Mouse (Mus musculus): ENCODE results near the gene Kcnk2. TPM values are rescaled to one million over a fixed set of nuclear protein-coding genes. Genes with fewer than 3 reads are reported as not detected.

Gene Kcnk2
- 22.6 and 25.3 TPM in 2 replicates for polyA plus RNA-seq (2015; fragmentation: Nextera tagmentation; extraction: Ambion mirVana)

- 45% methylated on average over 14 of the region's 14 CpGs for WGBS
- no peak within 1 kb of the TSS for H3K4me2 ChIP-seq
- H3K36me3 ChIP-seq (replicated peaks): no peaks in the 10 kb centered on the region
- H3K9ac ChIP-seq: no peak within 1 kb of the TSS
- H3K27ac ChIP-seq: no peak within 1 kb of the TSS
- peaks cover 3% of the 10 kb centered on the region; the same call in 1 of the 2 replicates for H3K4me1 ChIP-seq
- no peak for ATAC-seq (replicated peaks)
- H3K27me3 ChIP-seq (replicated peaks): no peaks in the 10 kb centered on the region
- H3K4me3 ChIP-seq: no peak within 1 kb of the TSS
- H3K9me3 ChIP-seq: no peaks in the 10 kb centered on the region
Measured at GRCm38 (mm10) chr1:189402223-189402943, at the start of gene Kcnk2. TSS of gene Kcnk2 (minus strand) at chr1:189402273.

- 74% methylated on average over 9 of the region's 9 CpGs for WGBS
- no peak overlapping the region for H3K27ac ChIP-seq
Measured at GRCm38 (mm10) chr1:189440741-189441140, 38.7 kb upstream of the Kcnk2 start.

GRCm38 (mm10) chr1:189437126-189437525 is 35.1 kb upstream of the Kcnk2 start:
- no peaks in the 10 kb centered on the region for H3K9me3 ChIP-seq
- 46% methylated on average over 5 of the region's 5 CpGs for WGBS
- no peak for ATAC-seq (replicated peaks)
- no peaks in the 10 kb centered on the region for H3K4me1 ChIP-seq
- no peak overlapping the region for H3K27ac ChIP-seq
- no peak overlapping the region for H3K4me3 ChIP-seq
- H3K4me2 ChIP-seq: no peak overlapping the region
- no peaks in the 10 kb centered on the region for H3K36me3 ChIP-seq (replicated peaks)
- H3K27me3 ChIP-seq (replicated peaks): no peaks in the 10 kb centered on the region
- H3K9ac ChIP-seq: no peak overlapping the region

More at GRCm38 (mm10) chr1:189440741-189441140, 38.7 kb upstream of the Kcnk2 start:
- H3K9me3 ChIP-seq: no peaks in the 10 kb centered on the region
- H3K27me3 ChIP-seq (replicated peaks): no peaks in the 10 kb centered on the region
- no peak overlapping the region for H3K4me3 ChIP-seq
- H3K4me1 ChIP-seq: no peaks in the 10 kb centered on the region
- no peak overlapping the region for H3K4me2 ChIP-seq
- ATAC-seq (replicated peaks): no peak
- H3K36me3 ChIP-seq (replicated peaks): no peaks in the 10 kb centered on the region
- no peak overlapping the region for H3K9ac ChIP-seq

- no peaks in the 10 kb centered on the region for H3K27me3 ChIP-seq (replicated peaks)
- H3K4me2 ChIP-seq: no peak overlapping the region
- H3K4me3 ChIP-seq: no peak overlapping the region
- ATAC-seq (replicated peaks): no peak
- peaks cover 13% of the 10 kb centered on the region for H3K4me1 ChIP-seq
- H3K9ac ChIP-seq: no peak overlapping the region
- no peaks in the 10 kb centered on the region for H3K36me3 ChIP-seq (replicated peaks)
- 66% methylated on average over 10 of the region's 10 CpGs for WGBS
- H3K9me3 ChIP-seq: no peaks in the 10 kb centered on the region
- H3K27ac ChIP-seq: no peak overlapping the region
Measured at GRCm38 (mm10) chr1:189435452-189435851, 33.4 kb upstream of the Kcnk2 start.

GRCm38 (mm10) chr1:189431479-189431878 is 29.4 kb upstream of the Kcnk2 start:
- H3K4me3 ChIP-seq: no peak overlapping the region
- peaks cover 17% of the 10 kb centered on the region for H3K4me1 ChIP-seq
- no peak overlapping the region for H3K27ac ChIP-seq
- no peak overlapping the region for H3K9ac ChIP-seq
- H3K36me3 ChIP-seq (replicated peaks): no peaks in the 10 kb centered on the region
- H3K4me2 ChIP-seq: no peak overlapping the region
- 9% methylated on average over 5 of the region's 5 CpGs for WGBS
- no peaks in the 10 kb centered on the region for H3K27me3 ChIP-seq (replicated peaks)
- no peak for ATAC-seq (replicated peaks)
- no peaks in the 10 kb centered on the region for H3K9me3 ChIP-seq

- Histone ChIP-seq H3K9me3 (no peaks in the 10 kb centered on the region), H3K4me2 (no peak overlapping the region), H3K36me3 (replicated peaks) (no peaks in the 10 kb centered on the region), H3K4me3 (no peak overlapping the region), H3K27me3 (replicated peaks) (no peaks in the 10 kb centered on the region), H3K4me1 (peaks cover 17% of the 10 kb centered on the region), H3K27ac (no peak overlapping the region), H3K9ac (no peak overlapping the region)
- 28% methylated on average over 4 of the region's 4 CpGs for WGBS
- ATAC-seq (replicated peaks): no peak; the same call in 1 of the 2 replicates
Measured at GRCm38 (mm10) chr1:189430534-189430933, 28.5 kb upstream of the Kcnk2 start.

- 67% methylated on average over 10 of the region's 10 CpGs for WGBS
- ATAC-seq (replicated peaks): no peak
- Histone ChIP-seq H3K4me2 (no peak overlapping the region), H3K4me3 (no peak overlapping the region), H3K9ac (no peak overlapping the region), H3K36me3 (replicated peaks) (no peaks in the 10 kb centered on the region), H3K9me3 (no peaks in the 10 kb centered on the region), H3K27me3 (replicated peaks) (no peaks in the 10 kb centered on the region), H3K4me1 (peaks cover 17% of the 10 kb centered on the region), H3K27ac (no peak overlapping the region)
Measured at GRCm38 (mm10) chr1:189429566-189429965, 27.5 kb upstream of the Kcnk2 start.

- H3K4me3 ChIP-seq: no peak overlapping the region
- no peaks in the 10 kb centered on the region for H3K36me3 ChIP-seq (replicated peaks)
- H3K4me1 ChIP-seq: peaks cover 8% of the 10 kb centered on the region
- H3K27ac ChIP-seq: no peak overlapping the region
- H3K27me3 ChIP-seq (replicated peaks): no peaks in the 10 kb centered on the region
- H3K9me3 ChIP-seq: no peaks in the 10 kb centered on the region
- H3K9ac ChIP-seq: no peak overlapping the region
- no peak overlapping the region for H3K4me2 ChIP-seq
- WGBS: 61% methylated on average over 11 of the region's 11 CpGs
- ATAC-seq (replicated peaks): no peak
Measured at GRCm38 (mm10) chr1:189426252-189426651, 24.2 kb upstream of the Kcnk2 start.

- Histone ChIP-seq H3K4me1 (no peaks in the 10 kb centered on the region), H3K27me3 (replicated peaks) (no peaks in the 10 kb centered on the region), H3K4me3 (no peak overlapping the region), H3K9me3 (no peaks in the 10 kb centered on the region), H3K27ac (no peak overlapping the region), H3K36me3 (replicated peaks) (no peaks in the 10 kb centered on the region), H3K4me2 (no peak overlapping the region), H3K9ac (no peak overlapping the region)
- no peak for ATAC-seq (replicated peaks)
- 43% methylated on average over 1 of the region's 1 CpGs for WGBS
Measured at GRCm38 (mm10) chr1:189419914-189420313, 17.8 kb upstream of the Kcnk2 start.

- no peaks in the 10 kb centered on the region for H3K36me3 ChIP-seq (replicated peaks)
- 93% methylated on average over 6 of the region's 6 CpGs for WGBS
- ATAC-seq (replicated peaks): no peak
- no peak overlapping the region for H3K4me3 ChIP-seq
- no peaks in the 10 kb centered on the region for H3K9me3 ChIP-seq
- no peak overlapping the region for H3K9ac ChIP-seq
- H3K4me1 ChIP-seq: no peaks in the 10 kb centered on the region; the same call in 1 of the 2 replicates
- H3K27ac ChIP-seq: no peak overlapping the region
- H3K27me3 ChIP-seq (replicated peaks): no peaks in the 10 kb centered on the region
- no peak overlapping the region for H3K4me2 ChIP-seq
Measured at GRCm38 (mm10) chr1:189409906-189410305, 7.8 kb upstream of the Kcnk2 start.

GRCm38 (mm10) chr1:189405221-189405620 is 3.1 kb upstream of the Kcnk2 start:
- H3K27ac ChIP-seq: no peak overlapping the region
- no peaks in the 10 kb centered on the region for H3K36me3 ChIP-seq (replicated peaks)
- no peak overlapping the region for H3K4me3 ChIP-seq
- no peaks in the 10 kb centered on the region for H3K27me3 ChIP-seq (replicated peaks)
- ATAC-seq (replicated peaks): no peak
- no peaks in the 10 kb centered on the region for H3K9me3 ChIP-seq
- H3K4me1 ChIP-seq: peaks cover 3% of the 10 kb centered on the region; the same call in 1 of the 2 replicates
- no peak overlapping the region for H3K4me2 ChIP-seq
- H3K9ac ChIP-seq: no peak overlapping the region
- WGBS: 80% methylated on average over 10 of the region's 10 CpGs

- no peak overlapping the region for H3K9ac ChIP-seq
- ATAC-seq (replicated peaks): no peak
- no peaks in the 10 kb centered on the region for H3K36me3 ChIP-seq (replicated peaks)
- peaks cover 3% of the 10 kb centered on the region; the same call in 1 of the 2 replicates for H3K4me1 ChIP-seq
- no peak overlapping the region for H3K27ac ChIP-seq
- H3K9me3 ChIP-seq: no peaks in the 10 kb centered on the region
- H3K4me3 ChIP-seq: no peak overlapping the region
- WGBS: 73% methylated on average over 6 of the region's 6 CpGs
- no peak overlapping the region for H3K4me2 ChIP-seq
- no peaks in the 10 kb centered on the region for H3K27me3 ChIP-seq (replicated peaks)
Measured at GRCm38 (mm10) chr1:189403546-189403945, 1.5 kb upstream of the Kcnk2 start.

GRCm38 (mm10) chr1:189403139-189403538 is 1.1 kb upstream of the Kcnk2 start:
- Histone ChIP-seq H3K4me1 (peaks cover 3% of the 10 kb centered on the region; the same call in 1 of the 2 replicates), H3K27ac (no peak overlapping the region), H3K36me3 (replicated peaks) (no peaks in the 10 kb centered on the region), H3K4me3 (no peak overlapping the region), H3K4me2 (no peak overlapping the region), H3K27me3 (replicated peaks) (no peaks in the 10 kb centered on the region), H3K9ac (no peak overlapping the region), H3K9me3 (no peaks in the 10 kb centered on the region)
- WGBS: 86% methylated on average over 4 of the region's 4 CpGs
- ATAC-seq (replicated peaks): no peak
